Mouse (Mus musculus) cerebellum, adult 2 months (tissue): ENCODE measurements around the gene P3h1.

Source experiments
- CTCF ChIP-seq: fragments of 200-500 bp; IDR thresholded peaks from 2 replicates; pipeline ENCODE4 v1.5.1; 2011; ENCODE audit warnings: low read depth, mild to moderate bottlenecking, control low read depth, low read length, moderate library complexity, borderline replicate concordance; ENCODE audit not compliant: insufficient read depth
- POLR2A ChIP-seq: fragments of 200-500 bp; IDR thresholded peaks from 2 replicates; pipeline ENCODE4 v1.6.1; 2011; ENCODE audit warnings: low read length, control low read depth, borderline replicate concordance; ENCODE audit not compliant: insufficient read depth

DNA sequence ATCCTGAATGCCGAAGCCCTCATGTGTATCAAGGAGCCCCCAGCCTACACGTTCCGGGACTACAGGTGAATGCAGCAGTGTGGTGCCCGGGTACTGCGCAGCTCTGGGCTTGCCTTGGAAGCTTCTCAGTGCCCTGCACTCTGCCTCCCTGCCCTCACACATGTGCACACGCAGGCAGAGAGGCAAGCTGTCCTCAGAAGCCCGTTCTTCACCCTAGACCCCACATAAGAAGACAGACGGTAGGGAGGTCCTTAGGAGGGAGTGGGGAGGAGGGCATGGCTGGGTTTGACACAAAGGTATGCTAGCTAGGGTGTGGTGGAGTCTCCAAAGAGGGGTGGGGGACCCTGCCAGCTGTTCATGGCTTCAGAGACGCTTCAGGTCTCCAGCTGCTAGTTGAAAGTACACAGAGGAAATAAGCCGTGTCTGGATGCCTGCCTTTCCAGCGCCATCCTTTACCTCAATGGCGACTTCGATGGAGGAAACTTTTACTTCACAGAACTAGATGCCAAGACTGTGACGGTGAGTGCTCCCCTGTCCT, 14.0 kb downstream of the P3h1 start:
- no peak for TF ChIP-seq POLR2A
- TF ChIP-seq CTCF, result no peak
